Mouse (Mus musculus): ENCODE results near the gene Dpm1.
A peak's percentile ranks its signal among the peaks of the same experiment; 100 is the strongest.

The Dpm1 gene

GRCm38 (mm10) chr2:168166750-168167460 is 63.5 kb downstream of the Dpm1 start:
- DNase-seq (ENCODE audit: extremely low spot score, low spot score) = no peak

- DNase-seq (ENCODE audit: extremely low spot score, low spot score) = no peak
Observed at GRCm38 (mm10) chr2:168161978-168162377, 68.4 kb downstream of the Dpm1 start.

- peak; percentile 48 for DNase-seq (ENCODE audit: extremely low spot score, low spot score)
Observed at GRCm38 (mm10) chr2:168161514-168161971, 68.8 kb downstream of the Dpm1 start.

GRCm38 (mm10) chr2:168160370-168160930 is 69.9 kb downstream of the Dpm1 start:
- DNase-seq (ENCODE audit: extremely low spot score, low spot score) = no peak
